Mouse (Mus musculus) heart, adult 2 months (tissue): Measurements from ENCODE around the gene Itpkb.

Experiments
- CTCF ChIP-seq: fragments of 200-600 bp; IDR thresholded peaks from 2 replicates; pipeline ENCODE4 v1.8.1; 2022; ENCODE audit warnings: antibody characterized with exemption, mild to moderate bottlenecking, moderate library complexity
- POLR2A ChIP-seq: fragments of 200-500 bp; IDR thresholded peaks from 2 replicates; pipeline ENCODE4 v1.6.1; 2011; ENCODE audit warnings: mild to moderate bottlenecking, low read depth, low read length, control low read depth; ENCODE audit not compliant: insufficient read depth

DNA sequence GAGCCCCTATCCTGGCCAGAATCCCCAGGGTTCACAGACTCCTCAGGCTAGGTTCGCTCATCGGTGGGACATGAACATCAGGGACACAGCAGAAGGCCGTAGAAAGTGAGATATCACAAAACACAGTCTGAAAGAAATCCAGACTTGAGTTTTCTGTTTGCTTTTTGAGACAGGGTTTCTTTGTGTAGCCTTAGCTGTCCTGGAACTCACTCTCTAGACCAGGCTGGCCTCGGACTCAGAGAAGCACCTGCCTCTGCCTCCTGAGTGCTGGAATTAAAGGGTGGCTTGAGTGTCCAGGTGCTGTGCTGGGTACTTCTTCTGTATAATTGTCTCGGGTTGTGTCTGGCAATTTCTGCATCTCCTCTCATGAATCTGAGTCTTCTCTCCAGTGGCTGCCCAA, 14.8 kb downstream of the Itpkb start:
- TF ChIP-seq POLR2A (no peak), CTCF (no peak)
